Mouse (Mus musculus) MEL (cell line): Measurements from ENCODE around the gene CN725425. TPM values are rescaled to one million over a fixed set of nuclear protein-coding genes. Genes with fewer than 3 reads are reported as not detected.

Experiments
- DNase-seq: peaks from one replicate; pipeline ENCODE4 v3.0.0; 2011; ENCODE audit warnings: low read depth, low spot score
- H3K27ac ChIP-seq: 2 replicates; pipeline ENCODE4 v1.5.1; 2012; ENCODE audit warnings: low read depth, mild to moderate bottlenecking, control low read depth, low read length, moderate library complexity; ENCODE audit not compliant: control insufficient read depth
- H3K27me3 ChIP-seq, 2 experiments: fragments of 150-350 bp in 1 of 2; sonication (generic) in 1 of 2; 2 replicates each; pipeline ENCODE4 v1.6.1; 2012; ENCODE audit warnings: low read length in 2 of 2, mild to moderate bottlenecking in 2 of 2, improper control_type of control experiment in 1 of 2, moderate library complexity in 1 of 2; ENCODE audit not compliant: insufficient read depth in 2 of 2, control insufficient read depth in 1 of 2
- H3K36me3 ChIP-seq, 2 experiments: 2 replicates each; pipeline ENCODE4 v1.6.1; 2012 to 2014; ENCODE audit warnings: low read length in 2 of 2, improper control_type of control experiment in 1 of 2, inconsistent platforms in 1 of 2, mild to moderate bottlenecking in 1 of 2; ENCODE audit not compliant: insufficient read depth in 2 of 2, control insufficient read depth in 1 of 2
- H3K4me1 ChIP-seq, 2 experiments: fragments of 150-350 bp in 1 of 2; sonication (generic) in 1 of 2; 2 replicates each; pipeline ENCODE4 v1.6.1; 2012; ENCODE audit warnings: low read length in 2 of 2, improper control_type of control experiment in 1 of 2, mild to moderate bottlenecking in 1 of 2; ENCODE audit not compliant: insufficient read depth in 2 of 2, control insufficient read depth in 1 of 2
- H3K4me3 ChIP-seq, 2 experiments: fragments of 150-350 bp in 1 of 2; sonication (generic) in 1 of 2; 2 replicates each; pipeline ENCODE4 v1.5.1; 2012; ENCODE audit warnings: low read depth in 2 of 2, low read length in 2 of 2, mild to moderate bottlenecking in 2 of 2, moderate library complexity in 2 of 2, control low read depth in 1 of 2, improper control_type of control experiment in 1 of 2; ENCODE audit not compliant: control insufficient read depth in 1 of 2, insufficient read depth in 1 of 2
- H3K79me2 ChIP-seq: 2 replicates; pipeline ENCODE4 v1.6.1; 2012; ENCODE audit warnings: mild to moderate bottlenecking, low read length, moderate library complexity; ENCODE audit not compliant: control insufficient read depth, poor library complexity, insufficient read depth
- H3K9ac ChIP-seq: 2 replicates; pipeline ENCODE4 v1.6.1; 2012; ENCODE audit warnings: low read depth, mild to moderate bottlenecking, control low read depth, low read length, moderate library complexity; ENCODE audit not compliant: control insufficient read depth, poor library complexity, severe bottlenecking
- H3K9me3 ChIP-seq: fragments of 150-350 bp; sonication (generic); replicated peaks from 2 replicates; pipeline ENCODE4 v1.6.1; 2012; ENCODE audit warnings: mild to moderate bottlenecking, low read length, improper control_type of control experiment, moderate library complexity; ENCODE audit not compliant: insufficient read depth
- CHD2 ChIP-seq: IDR thresholded peaks from 2 replicates; pipeline ENCODE4 v1.6.1; 2011; ENCODE audit warnings: low read length, improper control_type of control experiment
- ELF1 ChIP-seq: IDR thresholded peaks from 2 replicates; pipeline ENCODE4 v1.6.1; 2014; ENCODE audit warnings: low read depth, mild to moderate bottlenecking, inconsistent platforms, low read length, improper control_type of control experiment, moderate library complexity
- ETS1 ChIP-seq: IDR thresholded peaks from 2 replicates; pipeline ENCODE4 v1.6.1; 2012; ENCODE audit warnings: low read depth, mild to moderate bottlenecking, inconsistent platforms, low read length, improper control_type of control experiment, moderate library complexity
- GABPA ChIP-seq: IDR thresholded peaks from 2 replicates; pipeline ENCODE4 v1.6.1; 2012; ENCODE audit warnings: low read depth, mild to moderate bottlenecking, inconsistent platforms, low read length, improper control_type of control experiment, moderate library complexity
- GATA1 ChIP-seq: IDR thresholded peaks from 2 replicates; pipeline ENCODE4 v1.6.1; 2011; ENCODE audit warnings: low read depth, low read length, improper control_type of control experiment
- HCFC1 ChIP-seq: IDR thresholded peaks from 2 replicates; pipeline ENCODE4 v1.6.1; 2012; ENCODE audit warnings: low read depth, mild to moderate bottlenecking, inconsistent platforms, low read length, improper control_type of control experiment, moderate library complexity
- MAFK ChIP-seq: IDR thresholded peaks from 2 replicates; pipeline ENCODE4 v1.6.1; 2011; ENCODE audit warnings: low read depth, mild to moderate bottlenecking, low read length, improper control_type of control experiment, borderline replicate concordance
- MAZ ChIP-seq: IDR thresholded peaks from 2 replicates; pipeline ENCODE4 v1.6.1; 2012; ENCODE audit warnings: low read depth, mild to moderate bottlenecking, inconsistent platforms, low read length, improper control_type of control experiment
- MEF2A ChIP-seq: IDR thresholded peaks from 2 replicates; pipeline ENCODE4 v1.6.1; 2014; ENCODE audit warnings: low read depth, mild to moderate bottlenecking, inconsistent platforms, low read length, improper control_type of control experiment; ENCODE audit not compliant: poor library complexity, insufficient replicate concordance, severe bottlenecking; ENCODE audit errors: extremely low read depth
- MYB ChIP-seq: IDR thresholded peaks from 2 replicates; pipeline ENCODE4 v1.6.1; 2011; ENCODE audit warnings: mild to moderate bottlenecking, low read depth, low read length, improper control_type of control experiment
- MYC ChIP-seq: IDR thresholded peaks from 2 replicates; pipeline ENCODE4 v1.6.1; 2011; ENCODE audit warnings: low read depth, mild to moderate bottlenecking, low read length, improper control_type of control experiment, moderate library complexity
- NELFE ChIP-seq: IDR thresholded peaks from 2 replicates; pipeline ENCODE4 v1.6.1; 2011; ENCODE audit warnings: low read depth, low read length, improper control_type of control experiment
- RAD21 ChIP-seq: IDR thresholded peaks from 2 replicates; pipeline ENCODE4 v1.6.1; 2011; ENCODE audit warnings: mild to moderate bottlenecking, low read depth, low read length, improper control_type of control experiment
- RCOR1 ChIP-seq: IDR thresholded peaks from 2 replicates; pipeline ENCODE4 v1.6.1; 2012; ENCODE audit warnings: low read depth, mild to moderate bottlenecking, inconsistent platforms, low read length, improper control_type of control experiment
- SIN3A ChIP-seq: IDR thresholded peaks from 2 replicates; pipeline ENCODE4 v1.6.1; 2012; ENCODE audit warnings: low read length, improper control_type of control experiment, inconsistent platforms
- SMC3 ChIP-seq: IDR thresholded peaks from 2 replicates; pipeline ENCODE4 v1.6.1; 2011; ENCODE audit warnings: low read depth, low read length, improper control_type of control experiment
- TAL1 ChIP-seq: IDR thresholded peaks from 2 replicates; pipeline ENCODE4 v1.6.1; 2012; ENCODE audit warnings: mild to moderate bottlenecking, inconsistent platforms, low read length, moderate library complexity, mixed read lengths
- UBTF ChIP-seq: IDR thresholded peaks from 2 replicates; pipeline ENCODE4 v1.6.1; 2012; ENCODE audit warnings: low read depth, mild to moderate bottlenecking, inconsistent platforms, low read length, improper control_type of control experiment, moderate library complexity, borderline replicate concordance; ENCODE audit not compliant: insufficient read depth
- USF1 ChIP-seq: IDR thresholded peaks from 2 replicates; pipeline ENCODE4 v1.6.1; 2014; ENCODE audit warnings: low read depth, mild to moderate bottlenecking, inconsistent platforms, low read length, improper control_type of control experiment, moderate library complexity
- USF2 ChIP-seq, 2 experiments: IDR thresholded peaks; 2 replicates each; pipeline ENCODE4 v1.6.1; 2011 to 2012; ENCODE audit warnings: improper control_type of control experiment in 2 of 2, low read length in 2 of 2, borderline replicate concordance in 1 of 2, inconsistent platforms in 1 of 2, low read depth in 1 of 2, mild to moderate bottlenecking in 1 of 2; ENCODE audit not compliant: insufficient read depth in 1 of 2
- ZKSCAN1 ChIP-seq: IDR thresholded peaks from 2 replicates; pipeline ENCODE4 v1.6.1; 2012; ENCODE audit warnings: low read depth, mild to moderate bottlenecking, inconsistent platforms, low read length, improper control_type of control experiment, moderate library complexity
- ZNF384 ChIP-seq: IDR thresholded peaks from 2 replicates; pipeline ENCODE4 v1.6.1; 2012; ENCODE audit warnings: low read depth, mild to moderate bottlenecking, inconsistent platforms, low read length, improper control_type of control experiment
- polyA plus RNA-seq, 2 experiments: library from polyadenylated mRNA; stranded (reverse) in 1 of 2; unstranded in 1 of 2; fragments of >175 nt in 1 of 2; fragments of >200 nt in 1 of 2; gene quantifications; 2 replicates each; pipeline versions ENCODE4 v1.2.1 to v1.2.4; 2012; ENCODE audit warnings: low replicate concordance in 2 of 2, low read depth in 1 of 2; ENCODE audit not compliant: insufficient read length in 2 of 2, insufficient read depth in 1 of 2, missing spikeins in 1 of 2
- total RNA-seq: library from RNA; depleted of rRNA; stranded (reverse); fragments of 300-350 nt; gene quantifications from 2 replicates; pipeline ENCODE4 v1.2.3, GENCODE M21; 2012

CN725425 gene
- total and polyA plus RNA-seq, 3 experiments = not detected

GRCm38 (mm10) chr15:91206518-91206917 is 7.2 kb downstream of the CN725425 start:
- no peak overlapping the region for H3K9ac ChIP-seq
- no peaks in the 10 kb centered on the region for H3K9me3 ChIP-seq
- no peaks in the 10 kb centered on the region for H3K27me3 ChIP-seq
- TF ChIP-seq UBTF (no peak), SIN3A (no peak), ZNF384 (no peak), TAL1 (no peak), RCOR1 (no peak), ETS1 (no peak), SMC3 (no peak), MAZ (no peak), ELF1 (no peak), MYB (no peak), MEF2A (no peak), MAFK (no peak), CHD2 (no peak), USF2 (IDR thresholded peaks at IDR 0.05; ENCODE audit: borderline replicate concordance in 1 of 2, insufficient read depth in 1 of 2, low read depth in 1 of 2, low read length in 2 of 2) (no peak), ZKSCAN1 (no peak), NELFE (no peak)
- H3K36me3 ChIP-seq = no peaks in the 10 kb centered on the region
- no peaks in the 10 kb centered on the region for H3K79me2 ChIP-seq
- H3K27ac ChIP-seq = no peak overlapping the region
- H3K4me3 ChIP-seq = no peak overlapping the region
- no peaks in the 10 kb centered on the region for H3K4me1 ChIP-seq
- no peak for DNase-seq

GRCm38 (mm10) chr15:91237294-91237693 is 38.0 kb downstream of the CN725425 start:
- TF ChIP-seq CHD2 (no peak), HCFC1 (no peak), MYB (no peak), USF1 (no peak), GABPA (no peak), SMC3 (no peak), RAD21 (no peak), MYC (no peak), GATA1 (no peak)
- H3K27me3 ChIP-seq = no peaks in the 10 kb centered on the region
- no peaks in the 10 kb centered on the region for H3K36me3 ChIP-seq
- no peak for DNase-seq
- H3K79me2 ChIP-seq = no peaks in the 10 kb centered on the region
- no peak overlapping the region for H3K4me3 ChIP-seq
- no peaks in the 10 kb centered on the region for H3K4me1 ChIP-seq
- no peak overlapping the region for H3K27ac ChIP-seq
- H3K9ac ChIP-seq = no peak overlapping the region
- H3K9me3 ChIP-seq = no peaks in the 10 kb centered on the region
